Mouse (Mus musculus): ENCODE data around the gene Myh4. TPM values are rescaled to one million over a fixed set of nuclear protein-coding genes. Genes with fewer than 3 reads are reported as not detected.

The Myh4 gene
- not detected for polyA plus RNA-seq (2017; shearing (Covaris generic))

DNA sequence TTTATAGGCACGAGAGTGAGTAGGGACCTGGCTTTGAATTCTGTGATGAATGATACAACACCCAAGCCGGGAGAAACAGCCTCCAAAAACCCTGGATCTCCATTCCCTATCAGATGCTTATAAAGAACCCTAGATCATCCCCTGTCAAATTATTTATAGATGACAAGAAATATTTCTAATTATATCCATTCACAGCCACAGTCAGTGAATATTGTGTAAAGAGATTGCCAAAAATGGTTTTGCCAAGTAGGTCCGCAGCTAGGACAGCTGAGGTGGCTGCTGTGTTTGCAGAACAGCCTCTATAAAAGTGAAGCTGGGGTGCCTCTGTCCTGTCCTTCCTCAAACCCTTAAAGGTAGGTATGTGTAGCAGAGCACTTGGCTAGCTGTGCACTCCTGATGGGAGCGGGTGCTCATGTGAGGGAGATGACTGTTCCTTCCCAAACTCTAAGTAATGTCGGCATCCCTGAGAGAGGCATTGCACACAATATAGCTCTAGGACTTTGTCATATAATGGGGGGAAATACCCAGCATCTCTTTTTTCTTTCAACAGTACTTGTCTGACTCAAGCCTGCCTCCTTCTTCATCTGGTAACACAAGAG is at the start of gene Myh4:
Gene Myh4 (plus strand): TSS at position 549 of the 599 bp plus-strand sequence.

GRCm38 (mm10) chr11:67199752-67200151 is 38.1 kb upstream of the Myh4 start, which contains the start of gene Myh1:
Myh1 (plus strand) TSS chr11:67200052.

DNA sequence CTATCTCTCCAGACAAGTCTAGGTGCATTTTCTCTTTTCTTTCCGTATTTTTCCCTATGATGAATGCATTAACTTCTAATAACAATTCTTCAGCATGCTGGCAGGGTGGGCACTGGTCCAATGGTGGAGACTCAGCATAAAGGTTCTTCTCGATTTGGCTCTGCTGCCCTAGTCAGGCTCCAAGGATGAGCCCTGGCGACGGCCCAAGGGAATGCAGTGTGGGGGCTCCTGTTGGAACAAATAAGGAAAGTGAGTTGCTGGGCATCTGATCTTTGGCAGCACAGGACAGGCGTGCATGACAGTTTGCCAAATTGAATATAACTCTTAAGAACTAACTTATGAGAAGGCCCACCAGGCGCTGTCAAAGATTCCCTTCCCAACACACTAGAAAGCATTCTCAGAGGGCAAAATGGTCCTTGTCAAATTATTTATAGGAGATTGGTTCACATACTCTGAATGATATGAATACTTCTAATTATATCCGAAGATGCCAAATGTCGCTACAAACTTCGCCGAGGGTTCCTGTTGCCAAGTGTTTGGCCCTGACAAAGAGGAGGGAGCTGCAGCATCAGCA is 38.9 kb downstream of the Myh4 start, which contains the start of gene Myh8:
Gene Myh8 (plus strand): TSS at position 524 of the 574 bp plus-strand sequence.

Other genes with a start within 250 kb of the Myh4 start
- 0.55 TPM for gene Tmem220, start 212.9 kb upstream of the Myh4 start, polyA plus RNA-seq (2017; shearing (Covaris generic))
- 49.7 TPM for gene Adprm, start 185.4 kb upstream of the Myh4 start, polyA plus RNA-seq (2017; shearing (Covaris generic))
- 4.7 TPM for gene Sco1, start 185.4 kb upstream of the Myh4 start, polyA plus RNA-seq (2017; shearing (Covaris generic))
- gene Myh3, start 159.7 kb upstream of the Myh4 start, polyA plus RNA-seq (2017; shearing (Covaris generic)): 0.22 TPM
- gene Myh2, start 67.0 kb upstream of the Myh4 start, polyA plus RNA-seq (2017; shearing (Covaris generic)): not detected
- gene Myh1, start 38.0 kb upstream of the Myh4 start, polyA plus RNA-seq (2017; shearing (Covaris generic)): not detected
- gene Myh8, start 39.1 kb downstream of the Myh4 start, polyA plus RNA-seq (2017; shearing (Covaris generic)): not detected
- 0.06 TPM for gene Myh13, start 83.6 kb downstream of the Myh4 start, polyA plus RNA-seq (2017; shearing (Covaris generic))
- gene Gas7, start 217.4 kb downstream of the Myh4 start, polyA plus RNA-seq (2017; shearing (Covaris generic)): 4.8 TPM

All from effector memory CD4-positive, alpha-beta T cell, adult 5 months (primary cell).